Mouse (Mus musculus): ENCODE results near the gene Zmynd11.

The Zmynd11 gene

GRCm38 (mm10) chr13:9656613-9657012, 108.5 kb downstream of the Zmynd11 start:
- DNase-seq (ENCODE audit: inconsistent ontology term): no peak

GRCm38 (mm10) chr13:9653018-9653417, 112.1 kb downstream of the Zmynd11 start:
- no peak for DNase-seq (ENCODE audit: inconsistent ontology term)

GRCm38 (mm10) chr13:9650580-9650979, 114.5 kb downstream of the Zmynd11 start:
- DNase-seq (ENCODE audit: inconsistent ontology term): no peak

GRCm38 (mm10) chr13:9649894-9650293, 115.2 kb downstream of the Zmynd11 start:
- DNase-seq (ENCODE audit: inconsistent ontology term): no peak

- DNase-seq (ENCODE audit: inconsistent ontology term): no peak
Measured at GRCm38 (mm10) chr13:9648716-9649115, 116.4 kb downstream of the Zmynd11 start.

DNA sequence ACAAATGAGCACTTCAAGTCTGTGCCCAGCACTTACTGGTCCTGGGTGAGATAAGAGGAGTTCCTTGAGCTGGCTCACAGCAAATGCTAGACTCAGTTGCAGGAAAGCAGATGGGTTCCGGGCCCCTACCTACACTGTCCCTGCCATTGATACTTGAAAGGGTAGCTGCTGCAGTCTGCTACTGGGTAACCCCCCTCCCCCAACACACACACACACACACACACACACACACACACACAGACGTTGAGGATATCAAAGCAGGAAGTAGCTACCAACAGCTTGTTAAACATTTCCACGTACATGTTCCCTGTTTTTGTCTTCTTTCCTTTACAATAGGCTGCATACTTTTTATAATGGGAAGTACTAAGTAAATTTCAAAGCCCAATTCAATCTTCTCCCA, 127.2 kb downstream of the Zmynd11 start:
- no peak for DNase-seq (ENCODE audit: inconsistent ontology term)

DNA sequence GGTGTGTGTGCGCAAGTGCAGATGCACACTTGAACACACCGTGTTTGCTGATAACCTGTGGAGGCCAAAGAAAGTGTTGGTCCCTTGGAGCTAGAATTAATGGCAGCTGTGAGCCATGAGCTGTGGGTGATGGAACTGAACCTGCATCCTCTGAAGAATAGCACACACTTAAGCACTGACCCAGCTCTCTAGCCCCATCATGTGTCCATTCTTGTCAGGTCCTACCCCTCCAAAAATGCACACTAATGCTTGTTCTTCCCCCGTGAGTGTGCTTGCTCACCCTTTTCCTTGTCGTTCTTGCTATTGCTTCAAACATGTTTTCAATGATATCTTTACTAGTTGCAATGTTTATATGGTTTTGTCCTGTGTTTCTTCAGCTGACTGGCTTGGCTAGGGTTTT, 128.6 kb downstream of the Zmynd11 start:
- peak; percentile 2 for DNase-seq (ENCODE audit: inconsistent ontology term)

GRCm38 (mm10) chr13:9635951-9636350, 129.2 kb downstream of the Zmynd11 start:
- no peak for DNase-seq (ENCODE audit: inconsistent ontology term)

Measured in Muller cell, postnatal 12 days (primary cell).